Mouse (Mus musculus) bone marrow macrophage, adult 2 months (primary cell): ENCODE measurements around the gene Slc6a20a. TPM values are rescaled to one million over a fixed set of nuclear protein-coding genes. Genes with fewer than 3 reads are reported as not detected.
A peak's percentile ranks its signal among the peaks of the same experiment; 100 is the strongest.

Experiments used
- H3K27ac ChIP-seq: 2 replicates; pipeline ENCODE4 v1.5.1; 2012; ENCODE audit warnings: low read depth, low read length; ENCODE audit not compliant: insufficient read depth
- H3K4me1 ChIP-seq: 2 replicates; pipeline ENCODE4 v1.6.1; 2012; ENCODE audit warnings: low read length; ENCODE audit not compliant: control insufficient read depth, insufficient read depth
- H3K4me3 ChIP-seq: 2 replicates; pipeline ENCODE4 v1.5.1; 2012; ENCODE audit warnings: mild to moderate bottlenecking, low read length, moderate library complexity; ENCODE audit not compliant: insufficient read depth
- CTCF ChIP-seq: IDR thresholded peaks from 2 replicates; pipeline ENCODE4 v1.5.1; 2012; ENCODE audit warnings: low read depth, mild to moderate bottlenecking, low read length, moderate library complexity
- POLR2A ChIP-seq: IDR thresholded peaks from 2 replicates; pipeline ENCODE4 v1.6.1; 2012; ENCODE audit warnings: mild to moderate bottlenecking, low read depth, low read length, borderline replicate concordance
- polyA plus RNA-seq: library from polyadenylated mRNA; stranded (reverse); fragments of >200 nt; gene quantifications from 2 replicates; pipeline ENCODE4 v1.2.4, GENCODE M21; 2012; ENCODE audit not compliant: missing spikeins, insufficient read depth, insufficient read length

Slc6a20a gene
- polyA plus RNA-seq: not detected in 2 replicates

GRCm38 (mm10) chr9:123678327-123679105 lies at the start of gene Slc6a20a, which contains the start of gene Ccr9:
Gene Slc6a20a (minus strand): TSS chr9:123678885.
Gene Ccr9 (plus strand): TSS chr9:123678439.
- TF ChIP-seq POLR2A (no peak), CTCF (no peak)
- Histone ChIP-seq H3K4me3 (peak within 1 kb of the TSS; percentile 58), H3K27ac (no peak within 1 kb of the TSS), H3K4me1 (peaks cover 14% of the 10 kb centered on the region)

- Histone ChIP-seq H3K4me1 (peaks cover 2% of the 10 kb centered on the region), H3K27ac (peak overlapping the region; percentile 37; the same call in 1 of the 2 replicates), H3K4me3 (no peak overlapping the region)
- TF ChIP-seq POLR2A (no peak), CTCF (no peak)
Observed at GRCm38 (mm10) chr9:123722737-123723493, 44.2 kb upstream of the Slc6a20a start.

DNA sequence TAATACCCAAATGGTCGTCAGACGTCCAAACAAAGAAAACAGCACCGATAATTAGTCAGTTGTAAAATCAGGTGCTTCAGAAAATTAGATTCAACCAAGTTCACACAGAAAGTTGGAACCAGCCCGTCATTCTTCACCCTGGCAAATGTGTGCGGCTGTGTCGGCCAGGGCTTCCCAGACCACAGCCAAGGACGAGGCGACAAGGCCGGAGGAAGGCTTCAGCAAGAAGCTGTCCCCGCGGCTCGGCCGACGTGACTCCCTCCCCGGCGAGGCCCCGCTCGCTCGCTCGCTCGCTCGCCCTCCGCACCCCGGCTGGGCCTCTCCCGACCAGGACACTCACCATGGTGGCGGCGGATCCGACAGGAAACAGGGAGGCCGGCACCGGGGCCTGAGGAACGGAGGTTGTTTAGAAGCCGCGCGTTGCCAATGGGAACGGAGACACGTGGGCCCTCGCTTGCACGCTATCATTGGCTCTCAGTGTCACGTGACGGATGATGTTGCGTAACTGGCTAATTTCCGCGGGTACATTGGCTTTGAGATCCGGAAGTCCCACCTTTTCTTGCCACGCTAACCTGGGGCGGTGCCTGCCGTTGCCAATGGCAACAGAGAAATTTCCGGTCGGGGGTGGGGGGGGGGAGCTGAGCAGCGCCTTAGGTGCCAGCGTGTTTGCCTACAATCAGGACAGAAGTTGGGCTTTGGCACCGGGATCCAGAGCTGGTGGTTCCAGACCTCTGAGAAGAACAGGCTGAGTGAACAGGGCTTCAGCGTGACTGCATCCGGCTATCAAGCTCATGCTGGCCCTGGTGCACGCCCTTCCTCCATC lies 38.7 kb upstream of the Slc6a20a start, which contains the start of gene Lztfl1:
TSS of gene Lztfl1 (minus strand) at position 512 of the 823 bp plus-strand sequence.
- peak within 1 kb of the TSS; percentile 4; the same call in 1 of the 2 replicates for H3K27ac ChIP-seq

GRCm38 (mm10) chr9:123716301-123716700 lies 37.6 kb upstream of the Slc6a20a start:
- TF ChIP-seq POLR2A (no peak), CTCF (no peak)
- Histone ChIP-seq H3K27ac (no peak overlapping the region), H3K4me3 (no peak overlapping the region), H3K4me1 (peaks cover 5% of the 10 kb centered on the region)

More for the DNA sequence above, 38.7 kb upstream of the Slc6a20a start, which contains the start of gene Lztfl1:
- peak within 1 kb of the TSS; percentile 82 for H3K4me3 ChIP-seq
- peaks cover 5% of the 10 kb centered on the region for H3K4me1 ChIP-seq
- TF ChIP-seq POLR2A: no peak

DNA sequence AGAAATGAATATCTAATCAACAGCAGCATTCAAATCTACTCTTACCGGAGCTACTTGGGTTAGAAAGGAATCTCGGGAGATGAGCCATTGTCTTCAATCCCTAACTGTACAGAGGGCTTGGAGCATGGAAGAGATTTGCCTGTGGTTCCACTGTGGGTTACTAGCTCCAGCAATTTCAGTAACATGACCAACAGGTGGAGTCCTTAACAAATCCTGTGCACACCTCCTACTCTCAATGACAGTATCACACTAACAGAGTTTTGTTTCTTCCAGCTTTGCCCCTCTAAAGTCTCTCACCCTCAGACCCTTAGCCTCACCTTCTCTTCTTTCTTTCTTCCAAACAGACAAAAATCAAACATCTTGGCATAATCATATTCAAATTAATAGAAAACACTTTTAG lies 34.4 kb upstream of the Slc6a20a start:
- Histone ChIP-seq H3K4me1 (peaks cover 5% of the 10 kb centered on the region), H3K27ac (no peak overlapping the region), H3K4me3 (no peak overlapping the region)
- TF ChIP-seq POLR2A: no peak
- TF ChIP-seq CTCF: no peak

- no peak overlapping the region for H3K27ac ChIP-seq
- H3K4me1 ChIP-seq: no peaks in the 10 kb centered on the region
- TF ChIP-seq POLR2A (no peak), CTCF (no peak)
- no peak overlapping the region for H3K4me3 ChIP-seq
Observed at GRCm38 (mm10) chr9:123709226-123709625, 30.5 kb upstream of the Slc6a20a start.

- H3K27ac ChIP-seq: no peak overlapping the region
- H3K4me3 ChIP-seq: no peak overlapping the region
- TF ChIP-seq POLR2A: no peak
- H3K4me1 ChIP-seq: no peaks in the 10 kb centered on the region
Observed at GRCm38 (mm10) chr9:123701822-123702221, 23.1 kb upstream of the Slc6a20a start.

DNA sequence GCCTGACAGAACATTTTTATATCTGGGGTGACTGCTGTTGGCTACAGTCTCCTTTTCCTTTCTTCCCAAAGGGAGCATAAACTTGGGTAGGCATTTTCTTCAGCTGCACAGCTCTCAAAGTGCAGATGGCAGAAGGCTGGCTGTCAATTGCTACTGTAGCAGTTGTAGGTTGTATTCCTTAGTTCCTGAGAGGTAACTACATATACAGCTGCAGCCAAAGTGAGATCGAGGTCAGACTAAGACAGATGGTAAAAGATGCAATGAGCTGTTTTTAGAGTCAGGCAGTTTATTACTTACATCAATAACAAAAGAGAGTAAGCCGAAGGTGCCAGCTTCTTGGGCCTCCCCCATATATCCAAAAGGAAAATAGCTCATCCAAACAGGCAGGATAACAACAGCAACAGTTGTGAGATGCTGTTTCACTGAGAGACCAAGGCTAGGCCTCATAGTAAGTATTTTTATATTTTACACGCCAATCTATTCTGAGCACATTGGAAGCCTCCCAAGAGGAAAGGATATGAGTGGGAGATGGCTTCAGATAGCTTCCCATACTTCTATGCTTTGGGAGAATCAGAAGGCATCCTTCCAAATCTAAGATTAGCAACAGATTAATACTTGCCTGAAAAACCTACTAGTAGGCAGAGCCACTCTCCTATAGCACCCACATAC lies 17.1 kb upstream of the Slc6a20a start:
- Histone ChIP-seq H3K4me1 (no peaks in the 10 kb centered on the region), H3K27ac (no peak overlapping the region), H3K4me3 (no peak overlapping the region)
- no peak for TF ChIP-seq CTCF
- no peak for TF ChIP-seq POLR2A

DNA sequence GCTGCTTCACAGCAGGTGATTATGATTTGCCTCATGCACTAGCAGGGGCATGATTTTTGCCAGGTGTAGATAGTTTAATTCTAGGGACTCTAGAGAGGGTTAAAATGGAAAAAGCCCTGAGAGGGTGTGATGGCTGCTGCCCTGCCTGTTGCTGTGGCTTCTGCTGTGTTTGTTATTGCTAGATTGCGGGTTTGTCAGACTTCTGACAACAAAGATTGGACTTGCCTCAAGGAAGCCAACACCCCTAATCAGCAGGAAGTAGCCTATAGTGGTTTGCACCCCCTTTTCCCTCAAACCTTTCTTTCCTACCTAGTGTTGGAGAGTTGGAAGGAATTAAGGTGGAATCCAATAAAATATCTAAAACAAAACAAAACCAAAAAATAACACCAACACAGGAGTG lies 9.5 kb upstream of the Slc6a20a start:
- Histone ChIP-seq H3K4me3 (no peak overlapping the region), H3K4me1 (peaks cover 10% of the 10 kb centered on the region), H3K27ac (no peak overlapping the region)
- TF ChIP-seq POLR2A (no peak), CTCF (no peak)
